In genomic region chr13:73310183-73310929, GRCm38 (mm10) we compare ENCODE assay signal across 7 mouse cellular contexts. TPM values are rescaled to one million over a fixed set of nuclear protein-coding genes. Genes with fewer than 3 reads are reported as not detected.
DNase-seq lines count a peak whose midpoint lies in the region; ATAC-seq lines count a peak whose summit lies in the region.

No protein-coding gene starts in this region.

- no peaks in the 10 kb centered on the region for H3K36me3 ChIP-seq in embryonic facial prominence, embryonic 14.5 days (ENCODE audit: control insufficient read depth, insufficient read depth, low read length)
- no peaks in the 10 kb centered on the region for H3K36me3 ChIP-seq in hindbrain, embryonic 12.5 days
- no peaks in the 10 kb centered on the region for H3K36me3 ChIP-seq in neural tube, embryonic 13.5 days

- no peaks in the 10 kb centered on the region for H3K9me3 ChIP-seq in embryonic facial prominence, embryonic 14.5 days (ENCODE audit: control insufficient read depth, low read length)
- no peaks in the 10 kb centered on the region for H3K9me3 ChIP-seq in hindbrain, embryonic 12.5 days (replicated peaks)
- H3K9me3 ChIP-seq in neural tube, embryonic 13.5 days: no peaks in the 10 kb centered on the region

- H3K27ac ChIP-seq in embryonic facial prominence, embryonic 14.5 days (replicated peaks; ENCODE audit: low read depth, low read length): no peak overlapping the region
- no peak overlapping the region for H3K27ac ChIP-seq in hindbrain, embryonic 12.5 days
- no peak overlapping the region for H3K27ac ChIP-seq in neural tube, embryonic 13.5 days (replicated peaks)

- H3K4me1 ChIP-seq in embryonic facial prominence, embryonic 14.5 days (ENCODE audit: control insufficient read depth, insufficient read depth, low read length): no peaks in the 10 kb centered on the region
- peaks cover 14% of the 10 kb centered on the region for H3K4me1 ChIP-seq in hindbrain, embryonic 12.5 days
- peaks cover 8% of the 10 kb centered on the region; the same call in 1 of the 2 replicates for H3K4me1 ChIP-seq in neural tube, embryonic 13.5 days (replicated peaks)

- no peak overlapping the region for H3K4me3 ChIP-seq in embryonic facial prominence, embryonic 14.5 days (ENCODE audit: low read depth, low read length)
- no peak overlapping the region for H3K4me3 ChIP-seq in hindbrain, embryonic 12.5 days
- no peak overlapping the region for H3K4me3 ChIP-seq in neural tube, embryonic 13.5 days

- ATAC-seq in embryonic facial prominence, embryonic 14.5 days (ENCODE audit: low read depth): peak; percentile 56
- peak; percentile 63 for ATAC-seq in hindbrain, embryonic 12.5 days (ENCODE audit: low FRiP score)
- ATAC-seq in neural tube, embryonic 13.5 days (ENCODE audit: low read depth): peak; percentile 63

- H3K9ac ChIP-seq in embryonic facial prominence, embryonic 14.5 days (ENCODE audit: low read depth, low read length): no peak overlapping the region
- H3K9ac ChIP-seq in hindbrain, embryonic 12.5 days: no peak overlapping the region
- no peak overlapping the region for H3K9ac ChIP-seq in neural tube, embryonic 13.5 days

- peak; percentile 24 for DNase-seq in right cerebral cortex, postnatal 14 days
- no peak for DNase-seq in right cerebral cortex, postnatal 25 days
- DNase-seq in ZHBTc4 (ENCODE audit: low read depth, low spot score) (peak; percentile 76), liver (peak; percentile 67)
- peak; percentile 51 for DNase-seq in embryonic facial prominence, embryonic 14.5 days (ENCODE audit: low spot score)

- no peak overlapping the region for H3K4me2 ChIP-seq in embryonic facial prominence, embryonic 14.5 days (ENCODE audit: low read depth, low read length)
- H3K4me2 ChIP-seq in hindbrain, embryonic 12.5 days (replicated peaks): no peak overlapping the region
- no peak overlapping the region for H3K4me2 ChIP-seq in neural tube, embryonic 13.5 days

- WGBS in embryonic facial prominence, embryonic 14.5 days: 32% methylated on average over 8 of the region's 8 CpGs
- 20% methylated on average over 8 of the region's 8 CpGs for WGBS in hindbrain, embryonic 12.5 days
- 31% methylated on average over 8 of the region's 8 CpGs for WGBS in neural tube, embryonic 13.5 days

- no peaks in the 10 kb centered on the region for H3K27me3 ChIP-seq in embryonic facial prominence, embryonic 14.5 days (replicated peaks; ENCODE audit: control insufficient read depth, insufficient read depth, low read length)
- peaks cover 40% of the 10 kb centered on the region for H3K27me3 ChIP-seq in hindbrain, embryonic 12.5 days
- peaks cover 56% of the 10 kb centered on the region for H3K27me3 ChIP-seq in neural tube, embryonic 13.5 days

RNA-seq across cellular contexts. Expression of gene Mrpl36, which starts 18.0 kb away (rescaled TPM):
- polyA plus RNA-seq in embryonic facial prominence, embryonic 14.5 days (2014; fragmentation: Nextera tagmentation; extraction: Ambion mirVana): 103 and 115 TPM in 2 replicates
- polyA plus RNA-seq in hindbrain, embryonic 12.5 days (2016; fragmentation: Nextera tagmentation; extraction: Ambion mirVana): 91.8 and 101 TPM in 2 replicates
- polyA plus RNA-seq in neural tube, embryonic 13.5 days (2015; fragmentation: Nextera tagmentation; extraction: Ambion mirVana): 99.6 and 110 TPM in 2 replicates

RNA-seq across cellular contexts. Expression of gene Ndufs6, which starts 18.0 kb away (rescaled TPM):
- polyA plus RNA-seq in embryonic facial prominence, embryonic 14.5 days (2014; fragmentation: Nextera tagmentation; extraction: Ambion mirVana): 347 and 386 TPM in 2 replicates
- polyA plus RNA-seq in hindbrain, embryonic 12.5 days (2016; fragmentation: Nextera tagmentation; extraction: Ambion mirVana): 263 and 312 TPM in 2 replicates
- polyA plus RNA-seq in neural tube, embryonic 13.5 days (2015; fragmentation: Nextera tagmentation; extraction: Ambion mirVana): 387 and 390 TPM in 2 replicates

RNA-seq across cellular contexts. Expression of gene Irx4, which starts 50.1 kb away (rescaled TPM):
- polyA plus RNA-seq in embryonic facial prominence, embryonic 14.5 days (2014; fragmentation: Nextera tagmentation; extraction: Ambion mirVana): 4.6 and 7.5 TPM in 2 replicates
- polyA plus RNA-seq in hindbrain, embryonic 12.5 days (2016; fragmentation: Nextera tagmentation; extraction: Ambion mirVana): 7.6 and 8.7 TPM in 2 replicates
- 0.80 and 1.1 TPM in 2 replicates for polyA plus RNA-seq in neural tube, embryonic 13.5 days (2015; fragmentation: Nextera tagmentation; extraction: Ambion mirVana)
